Mouse (Mus musculus): ENCODE data around the gene Olfr613.
"Not testable (repeated sequence)": the region's sequence is repeated elsewhere in the genome, so short reads cannot be mapped to it uniquely, and the experiment has no call there.

Olfr613 gene

GRCm38 (mm10) chr7:103547774-103548173, at the start of gene Olfr613:
TSS of gene Olfr613 (plus strand) at chr7:103548074.
- no peak for DNase-seq

GRCm38 (mm10) chr7:103512022-103512421, 35.9 kb upstream of the Olfr613 start, which contains the start of gene Olfr610:
TSS of gene Olfr610 (minus strand) at chr7:103512122.
- no peak for DNase-seq

GRCm38 (mm10) chr7:103520746-103521145, 27.1 kb upstream of the Olfr613 start, which contains the start of gene Olfr611:
TSS of gene Olfr611 (minus strand) at chr7:103520846.
- DNase-seq, result not testable (repeated sequence)

GRCm38 (mm10) chr7:103542617-103543016, 5.3 kb upstream of the Olfr613 start, which contains the start of gene Olfr612:
TSS of gene Olfr612 (minus strand) at chr7:103542717.
- not testable (repeated sequence) for DNase-seq

GRCm38 (mm10) chr7:103555779-103556178, 7.9 kb downstream of the Olfr613 start, which contains the start of gene Olfr615:
TSS of gene Olfr615 (plus strand) at chr7:103556079.
- DNase-seq, result no peak

GRCm38 (mm10) chr7:103569043-103569442, 21.2 kb downstream of the Olfr613 start, which contains the start of gene Olfr616:
TSS of gene Olfr616 (minus strand) at chr7:103569143.
- no peak for DNase-seq

- no peak for DNase-seq
Measured at GRCm38 (mm10) chr7:103572761-103573160, 24.9 kb downstream of the Olfr613 start, which contains the start of gene Olfr617. TSS of gene Olfr617 (plus strand) at chr7:103573061.

- no peak for DNase-seq
Measured at GRCm38 (mm10) chr7:103589803-103590202, 41.9 kb downstream of the Olfr613 start, which contains the start of gene Olfr618. TSS of gene Olfr618 (plus strand) at chr7:103590103.

- DNase-seq, result no peak
Measured at GRCm38 (mm10) chr7:103600275-103600674, 52.4 kb downstream of the Olfr613 start, which contains the start of gene Olfr619. TSS of gene Olfr619 (plus strand) at chr7:103600575.
